Mouse (Mus musculus): ENCODE data around the gene Clic5.

DNA sequence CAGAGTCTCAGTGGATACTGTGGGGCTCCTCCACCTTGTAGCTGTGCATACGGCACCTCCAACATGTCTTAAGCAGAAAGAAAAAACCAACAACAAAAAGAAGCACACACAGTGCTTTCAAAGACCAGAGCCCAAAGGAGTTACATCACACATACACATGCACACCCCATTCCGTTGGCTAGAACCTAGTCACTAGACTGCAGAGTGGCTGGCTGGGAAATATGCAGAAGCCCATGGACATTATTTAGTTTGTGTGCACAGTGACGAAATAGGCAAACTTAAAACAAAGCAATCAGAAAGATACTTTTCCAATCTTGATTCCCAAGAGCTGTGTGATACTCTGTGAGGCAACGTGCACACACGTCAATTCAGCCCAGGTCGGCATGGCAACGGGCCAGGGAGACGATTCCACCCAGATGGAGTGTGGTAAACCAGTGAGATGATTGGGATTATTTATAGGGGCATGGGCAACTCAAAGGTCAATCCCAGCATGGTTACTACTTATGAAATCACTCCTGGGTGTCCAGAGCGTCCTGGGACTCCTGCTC, 57.8 kb downstream of the Clic5 start:
- TF ChIP-seq CTCF (IDR thresholded peaks at IDR 0.05; ENCODE audit: control insufficient read depth, insufficient read depth, low read length) (no peak), POLR2A (IDR thresholded peaks at IDR 0.05; ENCODE audit: borderline replicate concordance, control insufficient read depth, low read depth, low read length) (no peak)

Data from bone marrow, adult 2 months (tissue).